Mouse (Mus musculus) G1E-ER4 (cell line): ENCODE data around the gene Tmem164. TPM values are rescaled to one million over a fixed set of nuclear protein-coding genes. Genes with fewer than 3 reads are reported as not detected.
A peak's percentile ranks its signal among the peaks of the same experiment; 100 is the strongest.

Experiments used
- GATA1 ChIP-seq: IDR thresholded peaks from one replicate; pipeline ENCODE4 v1.8.0; 2012; ENCODE audit warnings: low read length, inconsistent platforms
- polyA plus RNA-seq: library from polyadenylated mRNA; stranded (reverse); fragments of >175 nt; gene quantifications from 2 replicates; pipeline ENCODE4 v1.2.3, GENCODE M21; 2012

Tmem164 gene
- polyA plus RNA-seq, 1 experiment = 42.1 TPM

GRCm38 (mm10) chrX:142829267-142829666 is 148.1 kb downstream of the Tmem164 start:
- TF ChIP-seq GATA1 = no peak

- TF ChIP-seq GATA1 = peak; percentile 27
Observed at GRCm38 (mm10) chrX:142829866-142830470, 148.8 kb downstream of the Tmem164 start.

GRCm38 (mm10) chrX:142830572-142830971 is 149.4 kb downstream of the Tmem164 start:
- no peak for TF ChIP-seq GATA1

- TF ChIP-seq GATA1 = no peak
Observed at GRCm38 (mm10) chrX:142832221-142832620, 151.0 kb downstream of the Tmem164 start.

GRCm38 (mm10) chrX:142833164-142833796 is 152.1 kb downstream of the Tmem164 start:
- no peak for TF ChIP-seq GATA1

- TF ChIP-seq GATA1 = no peak
Observed at GRCm38 (mm10) chrX:142834807-142835206, 153.6 kb downstream of the Tmem164 start.

GRCm38 (mm10) chrX:142836399-142836798 is 155.2 kb downstream of the Tmem164 start:
- no peak for TF ChIP-seq GATA1

GRCm38 (mm10) chrX:142837316-142837715 is 156.1 kb downstream of the Tmem164 start:
- no peak for TF ChIP-seq GATA1

- TF ChIP-seq GATA1 = no peak
Observed at GRCm38 (mm10) chrX:142838841-142839240, 157.6 kb downstream of the Tmem164 start.

GRCm38 (mm10) chrX:142839411-142839810 is 158.2 kb downstream of the Tmem164 start:
- TF ChIP-seq GATA1 = no peak

GRCm38 (mm10) chrX:142841916-142842315 is 160.7 kb downstream of the Tmem164 start:
- TF ChIP-seq GATA1 = no peak

GRCm38 (mm10) chrX:142846266-142846665 is 165.1 kb downstream of the Tmem164 start:
- TF ChIP-seq GATA1 = no peak

GRCm38 (mm10) chrX:142848032-142848431 is 166.8 kb downstream of the Tmem164 start:
- no peak for TF ChIP-seq GATA1

- no peak for TF ChIP-seq GATA1
Observed at GRCm38 (mm10) chrX:142869844-142870243, 188.6 kb downstream of the Tmem164 start.

GRCm38 (mm10) chrX:142882255-142882654 is 201.0 kb downstream of the Tmem164 start:
- no peak for TF ChIP-seq GATA1

- TF ChIP-seq GATA1 = no peak
Observed at GRCm38 (mm10) chrX:142883593-142883992, 202.4 kb downstream of the Tmem164 start.

GRCm38 (mm10) chrX:142885962-142886361 is 204.8 kb downstream of the Tmem164 start:
- TF ChIP-seq GATA1 = no peak
